Mouse (Mus musculus): ENCODE measurements around the gene Leap2. TPM values are rescaled to one million over a fixed set of nuclear protein-coding genes. Genes with fewer than 3 reads are reported as not detected.

Gene Leap2
- polyA plus RNA-seq, 1 experiment from 2014 or later: not detected

DNA sequence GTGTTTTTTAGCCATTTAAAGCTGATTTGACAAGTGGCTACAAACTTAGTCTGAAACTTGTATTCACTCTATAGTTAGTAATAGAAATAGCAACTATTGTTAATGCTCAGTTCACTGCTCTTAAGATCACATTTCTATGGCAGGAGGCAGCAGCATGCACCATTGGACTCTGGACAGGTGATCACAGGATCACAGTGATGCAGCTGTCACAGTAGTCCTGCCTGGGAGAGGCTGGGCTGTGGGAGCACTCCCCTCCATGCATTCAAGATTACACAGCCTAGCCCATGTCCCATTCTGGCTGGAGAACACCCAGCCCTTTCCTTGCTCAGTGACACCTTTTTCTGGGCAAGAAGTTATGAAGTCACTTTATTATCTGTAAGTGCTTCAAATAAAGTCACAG, 4.9 kb downstream of the Leap2 start:
- Histone ChIP-seq H3K4me1 (no peaks in the 10 kb centered on the region), H3K27me3 (no peaks in the 10 kb centered on the region), H3K27ac (no peak overlapping the region), H3K9me3 (no peaks in the 10 kb centered on the region), H3K9ac (no peak overlapping the region), H3K4me3 (replicated peaks) (no peak overlapping the region), H3K36me3 (replicated peaks) (peaks cover 72% of the 10 kb centered on the region), H3K4me2 (no peak overlapping the region)
- no peak for ATAC-seq (ENCODE audit: low FRiP score)

DNA sequence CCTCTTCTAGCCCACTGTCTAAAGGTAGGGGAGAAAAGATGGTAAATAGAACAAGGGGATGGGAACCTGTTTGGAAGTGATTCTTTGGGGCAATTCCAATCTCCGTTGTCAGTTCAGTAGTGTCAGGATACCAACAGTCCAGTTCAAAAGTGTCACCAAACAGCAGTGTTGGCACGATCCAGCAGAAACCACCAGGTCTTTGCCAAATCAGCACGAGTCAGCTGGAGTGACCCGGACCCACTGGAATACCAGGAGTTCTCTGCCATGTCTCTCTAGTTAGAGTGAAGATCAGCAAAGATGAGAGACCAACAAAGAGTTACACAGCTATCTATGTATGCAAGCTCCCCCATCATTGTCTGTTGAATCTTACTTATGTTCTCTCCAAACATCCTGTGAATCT, 9.1 kb downstream of the Leap2 start:
- no peaks in the 10 kb centered on the region for H3K9me3 ChIP-seq
- H3K27ac ChIP-seq: no peak overlapping the region
- whole genome bisulfite sequencing: 96% methylated on average over 4 of the region's 4 CpGs
- ATAC-seq (ENCODE audit: low FRiP score): no peak
- no peak overlapping the region for H3K4me3 ChIP-seq (replicated peaks)
- H3K36me3 ChIP-seq (replicated peaks): peaks cover 93% of the 10 kb centered on the region
- no peaks in the 10 kb centered on the region for H3K4me1 ChIP-seq
- H3K4me2 ChIP-seq: no peak overlapping the region
- H3K9ac ChIP-seq: no peak overlapping the region
- no peaks in the 10 kb centered on the region for H3K27me3 ChIP-seq

DNA sequence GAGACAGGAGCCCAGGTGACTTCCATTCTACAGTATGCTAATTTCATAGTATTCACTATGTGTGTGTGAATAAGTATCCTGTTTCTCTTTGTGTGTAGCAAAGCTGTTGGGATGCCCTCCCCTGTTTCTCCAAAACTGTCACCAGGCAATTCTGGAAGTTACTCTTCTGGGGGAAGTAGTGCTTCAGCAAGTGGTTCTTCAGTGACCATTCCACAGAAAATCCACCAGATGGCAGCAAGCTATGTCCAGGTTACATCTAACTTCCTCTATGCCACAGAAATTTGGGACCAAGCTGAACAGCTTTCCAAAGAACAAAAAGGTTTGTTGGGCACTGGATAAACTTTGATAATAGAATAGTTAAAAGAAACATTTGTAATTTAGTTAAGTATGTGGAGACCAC, 11.2 kb downstream of the Leap2 start:
- Histone ChIP-seq H3K4me1 (no peaks in the 10 kb centered on the region), H3K9me3 (no peaks in the 10 kb centered on the region), H3K4me2 (no peak overlapping the region), H3K9ac (no peak overlapping the region), H3K27me3 (no peaks in the 10 kb centered on the region), H3K36me3 (replicated peaks) (peaks cover 87% of the 10 kb centered on the region), H3K4me3 (replicated peaks) (no peak overlapping the region), H3K27ac (no peak overlapping the region)
- no peak for ATAC-seq (ENCODE audit: low FRiP score)

DNA sequence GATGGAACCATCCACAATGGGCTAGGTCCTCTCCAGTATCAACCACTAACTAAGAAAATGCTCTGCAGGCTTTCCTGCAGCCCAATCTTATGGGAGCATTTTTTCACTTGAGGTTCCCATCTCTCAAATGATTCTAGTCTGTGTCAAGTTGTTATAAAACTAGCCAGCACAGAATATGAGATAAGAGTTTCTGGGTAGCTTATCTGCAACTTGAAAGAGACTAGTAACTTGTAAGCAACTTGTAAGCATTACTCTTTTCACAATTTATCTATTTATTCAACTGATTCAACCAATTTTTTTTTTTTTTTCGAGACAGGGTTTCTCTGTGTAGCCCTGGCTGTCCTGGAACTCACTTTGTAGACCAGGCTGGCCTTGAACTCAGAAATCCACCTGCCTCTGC, 19.3 kb downstream of the Leap2 start:
- Histone ChIP-seq H3K27me3 (no peaks in the 10 kb centered on the region), H3K9ac (no peak overlapping the region), H3K9me3 (no peaks in the 10 kb centered on the region), H3K4me3 (replicated peaks) (no peak overlapping the region), H3K36me3 (replicated peaks) (peaks cover 82% of the 10 kb centered on the region), H3K4me1 (no peaks in the 10 kb centered on the region), H3K4me2 (no peak overlapping the region), H3K27ac (no peak overlapping the region)
- ATAC-seq (ENCODE audit: low FRiP score): no peak
- 80% methylated on average over 1 of the region's 1 CpGs for WGBS

DNA sequence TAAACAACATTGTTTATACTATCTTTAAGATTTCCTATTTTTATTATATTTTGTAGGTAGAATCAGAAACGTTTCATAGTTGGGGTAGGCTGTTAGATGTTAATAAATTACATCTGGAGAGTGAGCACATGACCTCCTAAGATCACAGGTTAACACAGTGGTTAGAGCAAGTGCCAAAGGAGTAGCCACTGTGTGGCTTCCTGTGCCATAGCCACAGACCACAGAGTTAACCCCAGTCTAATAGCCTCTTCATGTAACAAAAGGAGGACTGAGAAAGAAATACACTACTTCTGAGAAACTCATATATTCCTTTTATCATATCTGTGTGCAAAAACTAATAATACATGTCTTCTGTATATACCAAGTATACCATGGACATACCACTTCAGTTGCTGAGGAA, 29.1 kb downstream of the Leap2 start:
- Histone ChIP-seq H3K4me3 (replicated peaks) (no peak overlapping the region), H3K27me3 (no peaks in the 10 kb centered on the region), H3K4me1 (no peaks in the 10 kb centered on the region), H3K9me3 (no peaks in the 10 kb centered on the region), H3K36me3 (replicated peaks) (peaks cover 47% of the 10 kb centered on the region), H3K4me2 (no peak overlapping the region), H3K9ac (no peak overlapping the region), H3K27ac (no peak overlapping the region)
- ATAC-seq (ENCODE audit: low FRiP score): no peak
- WGBS: 93% methylated on average over 1 of the region's 1 CpGs

DNA sequence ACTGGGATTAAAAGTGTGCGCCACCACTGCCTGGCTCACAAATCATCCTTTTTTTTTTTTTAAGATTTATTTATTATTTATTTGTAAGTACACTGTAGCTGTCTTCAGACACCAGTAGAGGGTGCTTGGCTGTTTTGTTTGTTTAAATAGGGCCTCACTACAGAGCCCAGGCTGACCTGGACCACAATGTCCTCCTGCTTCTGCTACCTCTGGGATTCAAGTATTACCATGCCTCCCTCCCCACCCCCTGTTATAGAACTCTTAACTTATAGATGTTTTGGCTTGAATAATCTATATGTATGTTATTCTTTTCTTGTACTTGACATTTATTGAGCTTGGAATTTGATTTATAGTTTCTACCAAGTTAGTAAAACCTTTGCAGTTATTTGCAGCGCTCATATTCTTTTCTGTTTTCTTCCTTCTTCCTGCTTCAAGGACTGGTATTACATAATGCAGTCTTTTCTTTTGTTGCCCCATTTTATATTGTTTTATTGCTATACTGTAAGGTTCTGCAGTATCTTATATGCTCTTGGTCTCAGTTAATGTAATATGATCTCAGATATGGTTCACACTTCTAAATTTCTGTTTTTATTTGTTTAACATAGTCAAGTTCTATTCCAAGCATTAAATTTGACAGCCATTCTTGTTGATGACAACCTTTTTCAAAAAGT, 39.1 kb downstream of the Leap2 start:
- H3K9me3 ChIP-seq: no peaks in the 10 kb centered on the region
- H3K36me3 ChIP-seq (replicated peaks): peaks cover 36% of the 10 kb centered on the region
- no peak overlapping the region for H3K4me2 ChIP-seq
- WGBS: 99% methylated on average over 2 of the region's 2 CpGs
- ATAC-seq (ENCODE audit: low FRiP score): no peak
- no peak overlapping the region for H3K27ac ChIP-seq
- no peaks in the 10 kb centered on the region for H3K27me3 ChIP-seq
- no peak overlapping the region for H3K9ac ChIP-seq
- H3K4me1 ChIP-seq: no peaks in the 10 kb centered on the region
- no peak overlapping the region for H3K4me3 ChIP-seq (replicated peaks)

DNA sequence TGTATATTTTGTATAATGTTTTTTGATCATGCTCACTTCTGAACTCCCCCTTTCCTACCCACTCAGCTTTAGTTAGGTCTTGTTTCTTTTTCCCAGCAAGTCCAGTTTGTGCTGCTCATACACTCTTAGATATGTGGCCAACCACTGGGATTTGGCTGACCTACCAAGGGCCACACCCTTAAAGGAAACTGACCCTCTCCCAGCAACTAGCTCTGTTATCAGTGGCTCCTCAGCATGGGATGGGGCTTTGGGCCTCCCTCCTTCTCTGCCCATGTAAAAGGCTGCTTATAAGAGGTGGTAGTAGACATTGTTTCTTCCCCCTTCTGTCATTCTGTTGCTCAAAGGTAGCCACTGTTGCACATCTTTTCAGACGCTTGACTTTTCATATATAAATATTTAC, 44.1 kb downstream of the Leap2 start:
- H3K27ac ChIP-seq: no peak overlapping the region
- no peaks in the 10 kb centered on the region for H3K9me3 ChIP-seq
- H3K27me3 ChIP-seq: no peaks in the 10 kb centered on the region
- no peaks in the 10 kb centered on the region for H3K4me1 ChIP-seq
- H3K9ac ChIP-seq: no peak overlapping the region
- peaks cover 42% of the 10 kb centered on the region for H3K36me3 ChIP-seq (replicated peaks)
- no peak overlapping the region for H3K4me3 ChIP-seq (replicated peaks)
- ATAC-seq (ENCODE audit: low FRiP score): no peak
- WGBS: 97% methylated on average over 1 of the region's 1 CpGs
- H3K4me2 ChIP-seq: no peak overlapping the region

Small RNA genes within 50 kb of the gene (microRNA-seq; reads per million reads assigned to microRNA genes)
- gene Mir6920: not detected

Other genes with a start within 250 kb of the Leap2 start
- gene Hspa4, start 122.7 kb downstream of the Leap2 start, polyA plus RNA-seq (2016; fragmentation: Nextera tagmentation; extraction: Ambion mirVana): 93.3 and 95.9 TPM in 2 replicates
- 17.3 and 17.4 TPM in 2 replicates for gene Zcchc10, start 98.5 kb downstream of the Leap2 start, polyA plus RNA-seq (2016; fragmentation: Nextera tagmentation; extraction: Ambion mirVana)
- 66.9 and 77.6 TPM in 2 replicates for gene Aff4, start 72.3 kb downstream of the Leap2 start, polyA plus RNA-seq (2016; fragmentation: Nextera tagmentation; extraction: Ambion mirVana)
- gene Uqcrq, start 7.7 kb upstream of the Leap2 start, polyA plus RNA-seq (2016; fragmentation: Nextera tagmentation; extraction: Ambion mirVana): 538 and 578 TPM in 2 replicates
- 2.0 and 2.8 TPM in 2 replicates for gene Gdf9, start 7.9 kb upstream of the Leap2 start, polyA plus RNA-seq (2016; fragmentation: Nextera tagmentation; extraction: Ambion mirVana)
- 0.13 and 0.14 TPM in 2 replicates for gene Gm10447, start 33.9 kb upstream of the Leap2 start, polyA plus RNA-seq (2016; fragmentation: Nextera tagmentation; extraction: Ambion mirVana)
- gene Shroom1, start 34.0 kb upstream of the Leap2 start, polyA plus RNA-seq (2016; fragmentation: Nextera tagmentation; extraction: Ambion mirVana): 1.8 and 2.0 TPM in 2 replicates
- not detected in 2 replicates for gene Gm9837, start 47.3 kb upstream of the Leap2 start, polyA plus RNA-seq (2016; fragmentation: Nextera tagmentation; extraction: Ambion mirVana)
- gene Gm9945, start 57.0 kb upstream of the Leap2 start, polyA plus RNA-seq (2016; fragmentation: Nextera tagmentation; extraction: Ambion mirVana): 0.29 TPM in 1 of 2 replicates, not detected in the other
- gene Sowaha, start 57.1 kb upstream of the Leap2 start, polyA plus RNA-seq (2016; fragmentation: Nextera tagmentation; extraction: Ambion mirVana): 1.1 and 1.6 TPM in 2 replicates
- 22.5 and 23.7 TPM in 2 replicates for gene Sept8, start 96.1 kb upstream of the Leap2 start, polyA plus RNA-seq (2016; fragmentation: Nextera tagmentation; extraction: Ambion mirVana)
- gene Kif3a, start 144.2 kb upstream of the Leap2 start, polyA plus RNA-seq (2016; fragmentation: Nextera tagmentation; extraction: Ambion mirVana): 120 and 145 TPM in 2 replicates
- gene Il4, start 195.5 kb upstream of the Leap2 start, polyA plus RNA-seq (2016; fragmentation: Nextera tagmentation; extraction: Ambion mirVana): 1.4 and 2.6 TPM in 2 replicates
- gene Il13, start 211.5 kb upstream of the Leap2 start, polyA plus RNA-seq (2016; fragmentation: Nextera tagmentation; extraction: Ambion mirVana): not detected in 2 replicates